Mouse (Mus musculus): ENCODE results near the gene Sumf1. TPM values are rescaled to one million over a fixed set of nuclear protein-coding genes. Genes with fewer than 3 reads are reported as not detected.

The Sumf1 gene
- 10 to 100 TPM; 18.0 to 21.5 TPM for total RNA-seq (2021)

- DNase-seq: peak; percentile 92
These were observed at the start of gene Sumf1 for GRCm38 (mm10) chr6:108184847-108185684. Sumf1 (minus strand) TSS chr6:108185582.

- no peak for DNase-seq
These were observed 49.2 kb upstream of the Sumf1 start for GRCm38 (mm10) chr6:108234536-108234935.

- peak; percentile 46 for DNase-seq
These were observed 47.7 kb upstream of the Sumf1 start for GRCm38 (mm10) chr6:108233070-108233469.

- no peak for DNase-seq
These were observed 46.7 kb upstream of the Sumf1 start for GRCm38 (mm10) chr6:108231892-108232710.

- no peak for DNase-seq
These were observed 45.2 kb upstream of the Sumf1 start for GRCm38 (mm10) chr6:108230608-108231007.

GRCm38 (mm10) chr6:108228601-108229000, 43.2 kb upstream of the Sumf1 start:
- no peak for DNase-seq

GRCm38 (mm10) chr6:108228048-108228447, 42.7 kb upstream of the Sumf1 start:
- no peak for DNase-seq

- DNase-seq: no peak
These were observed 42.1 kb upstream of the Sumf1 start for GRCm38 (mm10) chr6:108227461-108227860.

GRCm38 (mm10) chr6:108226230-108226629, 40.8 kb upstream of the Sumf1 start:
- DNase-seq: no peak

- DNase-seq: no peak
These were observed 39.6 kb upstream of the Sumf1 start for GRCm38 (mm10) chr6:108225027-108225426.

GRCm38 (mm10) chr6:108224361-108224760, 39.0 kb upstream of the Sumf1 start:
- DNase-seq: no peak

GRCm38 (mm10) chr6:108222875-108223274, 37.5 kb upstream of the Sumf1 start:
- DNase-seq: no peak

- no peak for DNase-seq
These were observed 37.1 kb upstream of the Sumf1 start for GRCm38 (mm10) chr6:108222435-108222834.

- DNase-seq: no peak
These were observed 32.6 kb upstream of the Sumf1 start for GRCm38 (mm10) chr6:108217987-108218386.

- DNase-seq: no peak
These were observed 31.4 kb upstream of the Sumf1 start for GRCm38 (mm10) chr6:108216832-108217231.

- DNase-seq: no peak
These were observed 30.7 kb upstream of the Sumf1 start for GRCm38 (mm10) chr6:108216091-108216490.

- DNase-seq: no peak
These were observed 29.0 kb upstream of the Sumf1 start for GRCm38 (mm10) chr6:108214294-108214925.

- DNase-seq: peak; percentile 35
These were observed 28.3 kb upstream of the Sumf1 start for GRCm38 (mm10) chr6:108213481-108214293.

- DNase-seq: peak; percentile 98
These were observed 27.5 kb upstream of the Sumf1 start, which contains the start of gene Itpr1 for GRCm38 (mm10) chr6:108212881-108213295. Itpr1 (plus strand) TSS chr6:108213096.

- DNase-seq: peak; percentile 39
These were observed 26.8 kb upstream of the Sumf1 start for GRCm38 (mm10) chr6:108211896-108212880.

All from heart, postnatal 4 days (tissue).